Mouse (Mus musculus) MN1 (cell line): Measurements from ENCODE around the gene Kdm6b.

Experiments used
- DNase-seq: peaks from one replicate; pipeline ENCODE4 v3.0.0-alpha.2; 2016; ENCODE audit warnings: low spot score

The Kdm6b gene

DNA sequence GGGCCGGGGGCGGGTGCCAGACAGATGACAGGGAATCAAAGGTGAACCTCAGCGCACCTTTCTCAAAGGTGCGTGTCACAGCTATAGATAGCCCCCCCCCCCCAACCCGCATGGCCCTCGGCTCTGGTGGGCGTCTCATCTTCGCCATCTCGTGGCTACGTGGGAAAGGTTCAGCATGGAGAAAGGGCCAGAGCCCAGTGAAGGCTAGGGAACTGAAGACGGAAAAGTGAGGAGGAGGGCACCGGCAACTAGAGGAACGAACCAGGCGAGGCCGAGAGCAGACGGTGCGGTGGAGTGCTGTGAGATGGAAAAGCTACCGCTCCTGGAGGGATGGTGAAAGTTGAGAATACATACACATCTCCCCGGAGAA lies 6.0 kb upstream of the Kdm6b start:
- peak; percentile 71 for DNase-seq

DNA sequence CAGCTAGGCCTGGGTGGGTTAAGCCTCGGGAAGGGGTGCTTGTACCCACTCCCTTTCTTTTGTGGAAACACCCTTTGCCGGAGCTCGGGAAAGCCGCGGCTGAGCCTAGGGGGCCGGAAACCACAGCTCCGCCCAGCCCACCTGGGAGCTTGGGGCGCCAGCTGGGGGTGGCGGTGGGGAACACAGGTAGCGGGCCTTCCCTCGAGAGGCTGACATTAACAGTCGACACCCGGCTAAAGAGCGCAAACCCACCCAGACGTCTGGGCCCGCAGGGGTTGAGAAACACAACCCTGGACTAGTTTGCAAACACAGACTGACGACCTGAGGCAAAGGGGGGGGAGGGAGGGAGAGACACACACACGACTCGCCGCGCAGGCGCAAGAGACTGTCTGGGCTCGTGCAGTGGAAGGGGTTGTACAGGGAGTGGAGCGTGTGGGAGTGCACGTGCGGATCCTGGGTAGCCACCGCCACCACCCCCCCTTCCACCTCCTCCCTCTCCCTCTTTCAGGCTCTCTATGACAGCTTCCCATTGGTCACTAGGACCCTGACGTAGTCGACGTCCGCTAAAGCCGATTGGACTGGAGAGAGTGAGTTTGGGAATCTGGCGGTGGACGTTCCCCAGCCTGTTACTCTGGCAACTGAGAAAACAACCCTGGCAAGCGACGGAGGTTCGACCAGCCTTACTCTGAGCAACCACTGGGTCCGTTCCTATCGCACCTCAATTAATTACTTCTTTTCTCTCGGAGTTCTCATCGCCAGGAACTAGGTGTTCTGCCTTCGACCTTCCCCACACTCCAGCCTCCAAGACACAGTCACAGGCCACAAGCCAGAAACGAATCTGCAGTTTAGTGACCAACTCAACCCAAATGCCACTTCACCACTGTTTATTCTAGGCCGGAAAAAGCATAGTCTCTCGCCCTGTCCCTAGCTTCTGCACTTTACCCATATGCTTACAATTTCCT lies 5.3 kb upstream of the Kdm6b start:
- peak; percentile 96 for DNase-seq

DNA sequence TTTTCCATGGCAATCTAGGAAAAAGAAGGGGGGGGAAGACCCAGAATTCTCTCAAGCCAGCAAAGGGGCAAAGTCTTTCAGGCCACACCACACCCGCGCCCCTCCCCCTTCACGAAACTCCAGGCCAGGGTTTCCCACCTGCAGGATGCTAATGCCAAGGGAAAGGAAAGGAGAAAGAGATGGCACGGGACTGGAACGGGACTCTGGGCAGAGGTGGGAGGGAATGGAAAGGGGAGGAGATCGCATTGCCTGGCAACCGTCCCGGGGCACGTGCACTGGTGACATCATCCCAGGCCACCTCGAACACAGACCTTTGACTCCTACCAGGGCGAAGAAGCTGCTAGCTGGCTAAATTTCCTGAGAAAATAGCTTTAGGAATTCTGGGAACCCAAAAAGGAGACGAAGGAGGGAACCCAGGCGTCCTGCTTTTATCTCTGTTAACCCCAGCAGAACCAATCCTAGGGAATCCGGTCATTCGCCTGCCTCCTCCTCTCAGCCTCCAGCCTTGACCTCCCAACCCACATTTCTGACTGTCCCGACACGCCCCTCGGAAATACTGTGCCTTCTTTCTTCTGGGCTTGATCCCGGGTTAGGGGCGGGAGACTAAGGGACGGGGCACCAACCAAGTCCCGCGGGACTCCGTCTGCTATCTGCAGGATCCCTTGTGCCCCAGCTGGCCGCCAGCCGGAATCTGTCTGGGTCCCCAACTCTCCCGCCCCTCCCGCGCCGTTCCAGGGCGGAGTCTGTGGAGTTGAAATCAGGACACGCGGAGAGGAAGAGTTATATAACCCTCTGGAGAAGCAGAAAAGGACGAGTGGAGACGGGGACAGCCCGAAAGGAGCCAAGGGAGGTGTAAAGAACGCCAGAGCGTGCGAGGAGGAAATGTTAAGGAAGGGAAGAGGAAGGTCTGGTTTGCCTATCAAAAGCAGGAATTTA lies 4.2 kb upstream of the Kdm6b start:
- DNase-seq = peak; percentile 96

DNA sequence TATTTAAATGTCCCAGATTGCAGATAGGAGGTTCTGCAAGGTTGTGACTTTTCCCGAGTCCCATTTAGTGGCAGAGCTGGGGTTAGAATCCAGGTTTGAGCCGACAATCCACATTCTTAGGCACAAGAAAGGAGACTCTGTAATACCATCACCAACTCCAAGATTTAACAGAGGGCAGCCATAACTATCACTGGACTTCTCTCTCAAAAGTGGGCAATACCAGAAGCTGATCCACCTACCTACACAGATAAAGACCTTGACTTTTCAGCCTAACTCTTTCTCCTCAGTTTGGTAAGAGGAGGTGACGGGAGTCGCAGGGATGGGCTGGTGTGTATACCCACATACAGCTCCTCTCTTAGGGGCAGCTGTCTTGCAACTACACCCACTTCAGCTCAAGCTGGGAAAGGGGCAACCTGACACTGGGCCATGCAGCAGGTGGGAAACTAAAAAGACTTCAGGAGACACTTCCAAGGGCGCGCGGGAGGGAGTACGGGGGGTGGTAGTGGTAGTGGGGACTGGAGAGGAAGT lies 3.5 kb upstream of the Kdm6b start:
- DNase-seq = peak; percentile 19

DNA sequence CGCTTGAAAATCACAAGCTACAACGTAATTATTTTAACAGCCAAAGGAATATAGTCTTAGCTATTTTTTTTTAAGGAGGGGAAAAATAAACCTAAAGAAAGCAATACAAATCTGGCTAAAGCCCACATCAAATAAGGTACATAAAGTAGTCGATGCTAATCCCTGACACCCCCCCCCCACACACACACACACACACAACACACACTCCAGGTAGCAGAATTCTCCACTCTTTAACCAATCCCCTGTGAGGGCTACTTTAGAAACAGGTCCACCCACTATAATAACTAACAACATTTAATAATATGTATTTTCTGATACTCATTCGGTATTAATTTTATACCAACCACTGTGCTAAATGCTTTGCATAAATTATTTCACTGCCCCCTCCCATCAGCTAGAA lies 3.0 kb upstream of the Kdm6b start:
- DNase-seq = no peak

DNA sequence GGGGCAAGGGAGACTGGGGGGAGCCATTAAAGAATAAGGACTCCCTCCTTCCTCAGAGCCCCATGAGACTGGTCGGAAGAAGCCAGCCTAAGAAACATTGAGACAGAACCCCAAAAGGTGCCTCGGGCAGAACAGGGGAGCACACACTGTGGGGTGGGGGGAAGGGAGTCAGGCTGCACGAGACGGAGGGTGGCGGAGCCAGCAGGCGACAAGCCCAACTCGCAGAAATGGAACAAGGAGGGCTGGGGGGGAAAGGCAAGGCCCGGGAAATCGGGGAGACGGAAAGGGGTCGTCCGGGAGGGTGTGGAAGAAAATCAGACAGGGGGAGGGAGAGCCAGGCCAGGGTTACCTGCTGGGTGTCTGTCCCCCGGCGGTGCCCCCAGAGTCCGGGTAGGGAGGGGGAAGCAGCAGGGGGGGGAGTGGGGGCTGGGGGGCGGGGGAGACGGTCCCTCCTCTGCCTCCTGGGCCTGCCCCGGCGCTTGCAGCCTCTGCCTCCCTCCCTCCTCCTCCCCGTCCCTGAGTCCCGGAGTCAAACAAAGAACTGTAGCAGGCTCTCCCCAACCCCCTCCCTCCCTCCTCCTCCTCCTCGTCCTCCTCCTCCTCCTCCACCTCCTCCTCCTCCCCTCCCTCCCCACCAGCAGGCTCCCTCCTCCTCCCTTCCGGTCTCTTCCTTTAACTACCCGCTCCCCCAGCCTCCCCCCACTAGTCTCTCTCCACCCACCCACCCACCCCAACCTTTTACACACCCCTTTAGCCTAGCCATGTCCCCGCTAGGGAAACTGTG lies 2.4 kb upstream of the Kdm6b start:
- peak; percentile 60 for DNase-seq

DNA sequence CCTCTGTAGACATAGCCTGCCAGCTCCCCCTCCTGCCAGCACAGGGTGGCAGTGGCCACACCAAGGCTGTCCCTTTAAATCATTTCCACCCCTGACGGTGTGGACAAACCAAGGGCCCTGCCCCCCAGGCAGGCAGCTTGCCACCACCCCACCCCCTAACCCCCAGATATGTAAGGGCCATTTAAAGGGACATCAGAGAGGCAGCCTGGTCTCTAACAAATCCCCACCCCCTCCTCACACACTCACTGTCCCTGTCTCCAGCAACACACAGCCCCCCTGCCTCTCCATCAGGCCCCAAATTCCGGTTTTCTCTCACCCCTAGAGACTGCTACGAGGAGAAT lies 1.8 kb upstream of the Kdm6b start:
- peak; percentile 84 for DNase-seq

DNA sequence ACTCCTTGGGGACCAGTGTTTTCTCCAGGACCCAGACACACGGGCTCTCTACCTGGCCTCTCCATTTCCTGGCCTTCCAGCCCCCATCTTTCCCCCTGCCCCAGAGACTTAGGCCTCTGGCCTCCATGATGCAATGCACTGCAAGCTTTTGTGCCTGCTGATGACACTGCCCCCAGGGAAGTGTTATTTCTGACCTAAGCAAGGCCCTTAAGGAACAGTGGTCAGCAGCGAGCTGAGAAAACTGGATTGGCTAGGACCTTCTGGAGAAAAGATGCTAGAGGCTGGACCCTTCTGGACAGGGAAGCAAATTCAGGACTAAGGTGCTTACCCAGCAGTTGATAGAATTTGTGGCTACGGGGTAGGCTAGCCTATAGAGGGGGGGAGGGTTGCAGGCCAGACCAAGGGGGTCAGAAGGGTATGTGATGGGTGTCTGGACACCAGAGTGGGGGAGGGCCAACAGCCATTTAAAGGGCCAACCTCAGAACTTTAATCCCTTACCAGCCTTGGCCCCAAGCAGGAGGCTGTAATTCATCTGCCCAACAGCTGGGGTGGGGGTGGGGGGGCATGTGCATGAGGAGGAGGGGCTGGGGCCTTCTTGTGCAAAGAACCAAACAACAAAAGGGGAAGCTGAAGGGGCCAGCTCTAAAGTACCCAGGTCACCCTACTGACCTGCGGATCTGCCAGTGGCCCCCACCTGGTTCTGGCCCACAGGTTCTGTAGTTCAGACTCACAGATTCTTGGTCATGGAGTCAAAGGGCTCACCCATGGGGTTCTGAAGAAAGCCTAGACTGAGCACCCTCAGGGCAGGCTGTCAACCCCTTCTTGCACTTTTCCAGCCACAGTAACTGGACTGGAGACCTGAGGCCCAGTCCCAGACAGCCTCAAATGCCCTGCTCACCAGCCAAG lies 1.2 kb upstream of the Kdm6b start:
- peak; percentile 87 for DNase-seq

DNA sequence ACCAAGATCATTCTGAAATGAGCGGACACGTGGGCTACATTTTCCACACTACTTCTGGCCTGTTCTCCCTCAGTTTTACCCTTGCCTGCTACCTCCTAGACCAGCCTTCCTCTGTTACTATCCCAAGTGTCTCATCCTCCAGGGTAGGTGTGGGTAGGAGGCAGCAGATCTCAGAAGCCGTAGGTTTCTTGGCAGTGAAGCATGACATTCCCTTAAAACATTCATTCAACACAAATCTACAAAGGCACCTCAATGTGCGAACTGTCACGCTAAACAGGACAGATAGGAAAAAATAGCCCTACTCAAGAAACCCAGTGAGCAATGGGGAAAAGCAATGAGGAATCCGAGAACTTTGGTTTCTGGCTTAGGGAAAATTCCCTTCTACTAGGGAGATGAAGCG lies 927 bp downstream of the Kdm6b start:
- DNase-seq = no peak

DNA sequence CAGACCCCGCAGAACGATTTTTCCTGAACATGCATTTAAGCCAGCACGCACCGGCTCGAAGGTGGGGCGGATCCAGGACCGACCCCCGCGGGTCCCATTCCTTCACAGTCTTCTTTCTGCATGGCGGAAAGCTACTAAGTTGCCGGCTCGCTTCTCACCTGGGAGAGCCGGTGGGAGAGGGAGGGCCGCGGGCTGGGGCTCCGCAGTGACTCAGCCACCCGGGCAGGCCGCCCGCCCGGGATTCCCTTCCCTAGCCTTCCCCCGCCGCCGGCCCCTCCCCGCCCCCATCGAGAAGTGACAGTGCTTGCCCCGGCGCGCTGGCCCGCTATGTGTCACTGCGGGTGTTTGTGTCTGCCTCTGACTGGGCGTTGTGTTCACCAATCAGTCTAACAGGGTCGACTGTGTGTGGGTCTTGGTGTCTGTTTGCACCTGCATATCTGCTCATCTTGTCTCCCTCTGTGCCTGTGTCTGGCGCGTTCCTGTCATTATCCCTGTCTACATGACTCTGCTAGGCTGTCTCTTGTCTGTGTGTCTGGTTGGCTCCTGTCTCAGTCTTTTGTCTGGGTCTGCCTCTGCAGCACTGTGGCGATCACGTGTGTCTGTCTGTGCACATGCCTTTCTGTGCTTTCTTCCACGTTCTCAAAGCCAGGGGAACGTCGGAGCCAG lies 1.8 kb downstream of the Kdm6b start:
- DNase-seq = peak; percentile 80

DNA sequence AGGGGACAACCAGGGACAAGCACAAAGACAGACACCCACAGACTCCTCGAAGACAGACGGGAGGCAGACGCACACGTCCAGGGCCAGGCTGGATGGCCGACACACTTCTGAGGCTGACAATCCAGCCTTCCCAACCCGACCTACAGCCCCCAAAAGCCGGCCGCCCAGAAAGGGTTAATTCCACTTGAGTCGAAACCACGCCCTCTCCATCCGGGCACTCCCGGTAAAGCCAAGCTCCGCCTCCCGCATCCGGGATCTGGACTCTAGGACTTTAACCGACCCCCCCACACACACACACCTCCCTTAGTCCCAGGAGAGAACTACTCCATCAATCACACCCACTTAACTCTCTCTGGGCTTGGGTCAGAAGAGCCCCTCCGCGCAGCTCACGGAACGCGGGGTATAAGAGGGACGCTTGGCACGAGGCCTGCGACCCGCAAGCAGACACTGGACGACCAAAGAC lies 2.4 kb downstream of the Kdm6b start:
- peak; percentile 95 for DNase-seq

DNA sequence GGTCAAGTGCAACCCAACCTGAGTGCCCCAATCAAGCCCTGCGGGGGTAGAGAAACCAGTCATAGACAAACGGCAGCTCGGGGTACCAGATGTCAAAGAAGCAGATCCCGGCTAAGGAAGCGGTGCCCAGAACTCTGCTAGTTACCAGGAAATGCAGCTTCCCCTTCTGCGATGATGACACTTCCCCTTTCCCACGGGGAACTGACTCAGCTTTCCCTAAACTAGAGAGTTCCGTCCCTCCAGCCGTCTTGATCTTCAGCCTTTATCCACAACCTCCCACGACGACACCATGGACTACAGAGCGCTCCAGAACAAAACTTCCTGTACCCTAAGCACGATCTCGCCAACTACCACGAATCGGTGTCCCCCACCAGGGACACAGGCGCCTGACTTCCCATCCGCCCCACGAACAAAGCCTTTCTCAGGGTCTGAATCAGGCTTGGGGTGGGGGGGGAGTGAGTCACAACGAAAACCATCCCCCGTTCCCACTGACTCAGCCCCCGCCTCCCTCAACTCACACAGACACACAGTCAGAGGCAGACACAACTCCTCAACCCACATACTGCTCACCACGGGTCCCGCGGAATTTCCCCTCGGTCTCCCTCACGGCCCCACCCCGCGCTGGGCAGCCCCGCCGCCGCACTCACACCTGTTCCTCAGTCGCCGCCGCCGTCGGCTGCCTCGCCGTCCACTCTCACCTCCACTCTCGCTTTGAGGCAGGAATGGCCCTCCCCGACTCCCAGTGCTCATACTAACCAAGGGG lies 3.0 kb downstream of the Kdm6b start:
- DNase-seq = no peak

DNA sequence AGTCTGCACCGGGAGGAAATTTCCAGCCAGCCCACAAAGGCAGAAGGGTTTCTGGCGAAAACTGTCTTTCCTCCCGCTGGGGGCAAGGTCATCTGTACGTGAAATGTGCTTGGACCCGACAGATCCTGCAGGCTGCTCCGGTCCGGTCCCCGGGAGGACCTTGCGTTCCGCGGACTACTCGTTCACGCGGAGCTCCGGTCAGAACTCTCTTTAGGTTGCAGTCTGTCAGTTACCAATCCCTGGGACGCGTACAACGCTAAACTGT lies 3.5 kb downstream of the Kdm6b start:
- no peak for DNase-seq

DNA sequence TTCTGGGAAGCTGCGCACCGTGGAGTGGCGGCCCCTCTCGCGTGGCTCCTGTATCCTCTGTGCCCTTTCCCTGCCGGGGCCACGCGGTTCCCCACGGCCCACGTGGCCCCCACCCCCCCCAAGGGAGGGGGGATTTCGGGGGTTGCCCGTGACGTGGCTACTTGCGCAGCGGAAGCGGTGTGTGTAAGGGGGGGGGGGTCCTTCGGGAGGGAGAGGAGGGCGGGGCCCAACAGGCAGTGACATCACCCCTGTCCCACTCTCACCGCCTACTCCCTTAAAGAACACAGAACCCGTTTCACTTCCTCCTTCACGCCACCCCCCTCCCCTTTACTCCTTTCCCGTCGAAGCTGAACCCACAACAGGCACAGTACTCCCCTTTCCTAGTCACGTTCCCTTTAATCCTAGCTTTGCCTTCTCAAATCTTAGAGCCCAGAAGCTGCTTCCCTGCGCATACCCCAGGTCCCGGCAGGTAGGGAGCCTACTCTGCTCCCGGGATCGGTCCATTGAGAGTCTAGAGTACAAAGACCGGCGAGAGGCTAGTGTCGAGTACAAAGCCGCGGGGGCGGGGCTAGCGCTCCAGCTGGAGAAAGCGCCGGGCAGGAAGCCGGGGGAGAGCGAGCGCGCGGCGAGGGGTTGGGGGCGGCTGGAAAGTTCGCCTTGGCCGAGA lies 4.0 kb downstream of the Kdm6b start:
- DNase-seq = peak; percentile 78

DNA sequence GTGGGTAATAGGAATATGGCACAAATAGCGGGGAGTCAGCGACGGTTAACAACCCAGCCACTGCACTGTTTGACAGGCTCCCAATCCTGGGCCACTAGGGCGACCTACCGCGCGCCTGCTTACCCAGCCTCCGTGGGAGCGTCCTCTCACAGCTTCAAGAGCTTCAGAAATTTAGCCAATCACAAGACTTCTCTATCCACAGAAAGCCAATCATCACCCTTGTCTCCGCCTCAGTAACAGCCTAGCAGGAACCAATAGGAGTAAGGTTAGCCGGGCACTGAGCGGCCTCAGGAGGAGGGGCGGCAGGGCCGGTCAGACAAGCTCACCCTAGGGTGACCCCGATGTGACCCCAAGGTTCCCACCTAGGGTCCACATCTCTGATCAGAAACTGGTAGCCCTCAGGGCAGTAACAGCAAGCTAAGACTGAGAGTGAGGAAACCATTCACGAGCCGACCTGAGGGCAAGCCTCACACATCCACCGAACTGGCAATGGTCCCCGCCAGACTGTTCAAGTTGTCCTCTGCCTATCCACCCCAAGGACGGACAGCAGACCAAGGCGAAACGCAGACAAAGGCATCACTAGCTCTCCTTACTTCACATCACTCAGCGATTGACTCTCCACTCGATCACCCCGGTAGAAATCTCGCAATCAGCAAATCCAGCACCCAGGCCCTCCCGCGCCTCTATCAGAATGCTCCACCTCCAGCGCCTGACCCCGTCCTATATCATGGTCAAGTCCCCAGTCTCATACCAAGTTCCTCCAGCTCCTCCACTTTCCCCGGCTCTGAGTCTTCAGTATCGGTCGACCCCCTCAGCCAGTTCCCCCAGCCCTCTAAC lies 4.7 kb downstream of the Kdm6b start:
- peak; percentile 93 for DNase-seq

DNA sequence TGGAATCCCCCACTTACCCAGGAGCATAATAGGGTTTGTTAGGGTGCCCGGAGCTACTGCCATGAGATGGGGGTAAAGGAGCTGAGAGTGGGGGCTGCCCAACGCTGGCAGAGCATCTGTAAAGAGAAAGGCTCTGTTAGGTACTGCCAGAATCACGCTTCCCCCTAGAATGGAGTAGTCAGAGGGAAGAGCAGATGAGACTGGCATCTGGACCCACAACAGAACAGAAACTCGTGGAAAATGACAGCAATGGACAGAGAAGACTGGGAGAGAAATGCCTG lies 5.8 kb downstream of the Kdm6b start:
- DNase-seq = no peak

DNA sequence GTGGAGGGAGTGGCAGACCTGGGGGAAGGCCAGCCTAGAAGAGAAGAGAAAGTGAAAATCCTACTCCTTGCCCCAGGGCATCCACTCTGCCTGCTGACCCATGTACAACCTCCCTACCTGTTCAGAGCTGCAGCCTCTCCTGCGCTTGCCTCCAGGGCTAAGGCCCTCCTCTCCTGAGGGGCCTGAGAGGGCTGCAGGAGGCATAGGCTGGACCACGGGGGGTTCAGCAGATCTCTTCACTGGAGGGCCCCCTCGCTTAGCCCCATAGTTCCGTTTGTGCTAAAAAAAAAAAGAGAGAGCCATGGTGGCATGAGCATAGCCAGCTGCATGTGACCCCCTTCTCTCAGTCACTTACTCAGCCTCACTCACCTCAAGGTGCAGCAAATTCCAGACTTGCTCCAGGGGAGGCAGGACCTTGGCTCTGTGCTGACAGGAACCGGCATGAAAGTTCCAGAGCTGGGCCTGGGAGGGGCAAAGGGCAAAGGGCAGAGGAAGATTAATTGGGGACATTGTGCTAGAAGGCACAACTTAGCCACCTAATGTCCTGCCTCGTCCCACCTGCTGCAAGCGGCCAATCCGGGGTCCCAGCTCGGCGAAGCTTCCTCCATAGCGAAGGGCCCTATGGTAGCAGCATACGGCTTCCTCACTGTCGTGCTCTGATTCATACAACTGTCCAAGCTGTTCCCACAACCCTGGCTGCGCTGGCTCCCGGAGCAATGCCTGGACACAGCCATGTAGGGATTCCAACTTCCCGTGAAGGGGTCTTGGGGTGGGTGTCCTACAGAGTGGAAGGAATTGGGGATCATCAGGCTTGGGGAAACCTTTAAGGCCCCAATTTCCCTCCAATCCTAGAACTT lies 6.4 kb downstream of the Kdm6b start:
- DNase-seq = no peak

DNA sequence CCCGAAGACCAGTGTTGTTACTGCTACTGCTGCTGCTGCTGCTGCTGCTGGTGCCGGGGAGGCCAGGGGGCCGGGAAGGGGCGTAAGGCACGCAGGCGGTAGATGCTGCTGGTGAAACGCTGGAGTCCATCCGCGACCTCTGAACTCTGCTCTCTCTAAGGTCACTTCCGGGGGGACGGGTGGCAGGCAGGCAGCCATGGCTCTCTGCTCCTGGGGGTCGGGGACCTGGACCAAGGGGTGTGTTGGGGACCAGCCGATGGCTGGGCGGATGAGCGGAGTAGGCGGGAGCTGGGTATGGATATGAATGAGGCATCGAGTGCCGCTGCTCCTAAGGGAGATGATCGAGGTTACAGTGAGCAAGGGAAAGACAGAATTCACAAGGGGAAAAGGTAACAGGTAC lies 7.2 kb downstream of the Kdm6b start:
- DNase-seq = no peak
